Mouse (Mus musculus): Measurements from ENCODE around the gene Tcf19.

Tcf19 gene

GRCm38 (mm10) chr17:35516652-35517500, at the start of gene Tcf19, which contains the start of gene Cchcr1:
Gene Tcf19 (minus strand): TSS chr17:35516824.
Gene Cchcr1 (plus strand): TSS chr17:35517100.
- DNase-seq (ENCODE audit: low spot score) = peak; percentile 97

- no peak for DNase-seq (ENCODE audit: low spot score)
These were observed 41.6 kb upstream of the Tcf19 start for GRCm38 (mm10) chr17:35558216-35558615.

DNA sequence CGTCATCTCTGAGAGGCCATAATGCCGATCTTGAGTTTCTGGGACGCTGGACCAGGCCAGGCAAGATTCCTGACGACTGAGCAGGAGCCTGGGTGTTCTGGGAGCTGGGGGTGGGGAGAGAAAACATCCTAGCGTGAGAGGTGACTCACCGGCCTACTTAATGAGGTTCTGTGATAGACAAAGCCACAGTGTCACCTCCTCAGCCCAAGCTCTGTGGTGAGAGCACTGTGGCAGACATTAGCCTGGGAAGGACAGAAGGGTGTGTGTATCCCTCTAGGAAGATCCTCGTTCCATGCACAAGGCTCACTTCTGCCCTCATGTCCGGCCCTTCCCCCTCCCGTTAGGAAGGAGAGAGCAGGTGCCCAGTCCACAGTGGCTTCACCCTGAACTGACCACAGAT, 40.7 kb upstream of the Tcf19 start:
- no peak for DNase-seq (ENCODE audit: low spot score)

DNA sequence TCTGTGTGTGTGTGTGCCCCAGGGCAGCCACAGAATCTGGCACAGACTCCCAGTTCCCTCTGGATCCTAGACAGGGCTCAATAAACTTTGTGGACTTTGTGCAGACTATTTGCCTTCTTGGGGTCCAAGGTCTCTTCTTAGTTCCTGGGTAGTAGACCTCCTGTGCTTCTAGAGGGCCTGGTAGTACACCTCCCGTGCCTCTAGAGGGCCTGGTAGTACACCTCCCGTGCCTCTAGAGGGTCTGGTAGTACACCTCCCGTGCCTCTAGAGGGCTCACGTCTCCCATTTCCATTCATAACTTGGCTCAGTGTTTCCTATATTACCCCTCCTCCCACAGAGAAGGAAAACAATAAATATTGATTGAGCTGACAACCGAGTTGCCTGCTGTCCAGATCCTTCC, 40.2 kb upstream of the Tcf19 start:
- DNase-seq (ENCODE audit: low spot score) = peak; percentile 74

- DNase-seq (ENCODE audit: low spot score) = no peak
These were observed 39.7 kb upstream of the Tcf19 start for GRCm38 (mm10) chr17:35556186-35556765.

DNA sequence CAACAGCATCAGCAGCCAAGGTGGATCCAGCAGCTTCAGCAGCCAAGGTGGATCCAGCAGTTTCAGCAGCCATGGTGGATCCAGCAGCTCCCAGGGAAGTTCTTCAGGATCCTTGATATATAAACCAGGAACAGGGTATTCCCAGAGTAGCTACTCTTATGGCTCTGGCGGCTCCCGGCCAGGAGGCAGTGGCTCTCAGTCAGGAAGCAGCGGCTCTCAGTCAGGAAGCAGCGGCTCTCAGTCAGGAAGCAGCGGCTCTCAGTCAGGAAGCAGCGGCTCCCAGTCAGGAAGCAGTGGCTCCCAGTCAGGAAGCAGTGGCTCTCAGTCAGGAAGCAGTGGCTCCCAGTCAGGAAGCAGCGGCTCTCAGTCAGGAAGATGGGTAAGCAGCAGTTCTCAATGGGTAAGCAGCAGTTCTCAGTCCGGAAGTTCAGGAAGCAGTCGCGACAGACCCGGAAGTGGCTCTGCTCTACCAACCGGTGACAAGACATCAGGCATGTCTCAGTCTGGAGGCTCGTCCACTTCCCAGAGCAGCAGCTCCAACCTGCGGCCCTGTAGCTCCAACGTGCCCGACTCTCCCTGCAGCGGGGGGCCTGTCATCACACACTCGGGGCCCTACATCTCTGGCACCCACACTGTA, 38.3 kb upstream of the Tcf19 start:
- no peak for DNase-seq (ENCODE audit: low spot score)

DNA sequence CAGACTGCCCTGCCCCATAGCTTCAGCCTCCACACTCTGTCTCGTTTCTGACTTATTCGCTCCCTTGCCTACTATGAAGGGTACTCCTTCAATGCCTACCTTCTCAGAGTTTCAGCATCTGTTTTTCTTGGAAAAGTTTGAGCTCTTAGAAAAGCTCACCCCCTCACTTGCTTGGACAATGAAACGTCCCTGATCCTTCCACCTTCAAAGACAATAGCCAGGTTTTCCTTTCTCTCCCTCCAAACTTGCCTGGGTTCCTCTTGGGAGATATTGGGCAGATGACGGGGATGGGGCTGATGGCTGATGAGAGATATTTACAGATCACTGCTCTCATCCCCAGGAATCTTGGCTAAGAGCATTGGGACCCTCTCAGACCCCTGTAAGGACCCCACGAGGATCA, 37.7 kb upstream of the Tcf19 start:
- no peak for DNase-seq (ENCODE audit: low spot score)

GRCm38 (mm10) chr17:35551881-35552414, 35.3 kb upstream of the Tcf19 start, which contains the start of gene Cdsn:
Gene Cdsn (plus strand): TSS chr17:35552128.
- no peak for DNase-seq (ENCODE audit: low spot score)

- no peak for DNase-seq (ENCODE audit: low spot score)
These were observed 34.2 kb upstream of the Tcf19 start for GRCm38 (mm10) chr17:35550871-35551270.

DNA sequence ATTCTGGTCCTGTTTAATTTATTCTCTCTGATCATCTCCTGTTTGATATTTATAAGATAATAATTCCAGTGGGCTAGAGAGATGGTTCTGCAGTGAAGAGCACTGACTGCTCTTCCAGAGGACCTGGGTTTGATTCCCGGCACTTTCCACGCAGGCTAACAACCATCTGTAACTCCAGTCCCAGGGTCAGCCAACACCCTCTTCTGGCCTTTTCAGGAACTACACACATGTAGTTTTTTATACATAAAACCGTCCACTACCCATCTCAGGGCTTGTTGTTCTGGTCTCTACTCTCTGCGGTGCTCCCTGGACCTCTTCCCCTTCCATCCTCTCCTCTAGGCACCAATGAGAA, 33.5 kb upstream of the Tcf19 start:
- no peak for DNase-seq (ENCODE audit: low spot score)

- no peak for DNase-seq (ENCODE audit: low spot score)
These were observed 33.0 kb upstream of the Tcf19 start for GRCm38 (mm10) chr17:35549437-35550142.

DNA sequence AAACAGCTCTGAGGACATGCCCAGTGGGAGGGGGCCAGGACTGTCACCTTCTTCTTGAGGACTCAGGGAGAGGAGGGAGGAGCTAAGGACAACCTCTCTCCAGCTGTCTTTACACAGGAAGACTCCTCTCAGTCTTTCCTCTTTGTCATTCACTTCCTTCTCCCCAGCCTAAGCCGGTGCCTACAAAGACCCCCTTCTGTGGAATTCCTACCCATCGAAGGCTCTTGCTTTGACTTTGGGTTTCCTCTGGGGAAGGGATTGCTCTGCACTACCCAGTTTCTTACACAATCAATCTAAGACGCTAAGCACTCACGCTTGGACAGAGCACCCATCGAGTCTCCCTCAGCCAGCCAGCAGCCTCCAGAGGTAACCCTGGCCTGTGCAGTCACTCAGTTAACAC, 32.0 kb upstream of the Tcf19 start:
- DNase-seq (ENCODE audit: low spot score) = no peak

- DNase-seq (ENCODE audit: low spot score) = no peak
These were observed 30.8 kb upstream of the Tcf19 start for GRCm38 (mm10) chr17:35547465-35547864.

DNA sequence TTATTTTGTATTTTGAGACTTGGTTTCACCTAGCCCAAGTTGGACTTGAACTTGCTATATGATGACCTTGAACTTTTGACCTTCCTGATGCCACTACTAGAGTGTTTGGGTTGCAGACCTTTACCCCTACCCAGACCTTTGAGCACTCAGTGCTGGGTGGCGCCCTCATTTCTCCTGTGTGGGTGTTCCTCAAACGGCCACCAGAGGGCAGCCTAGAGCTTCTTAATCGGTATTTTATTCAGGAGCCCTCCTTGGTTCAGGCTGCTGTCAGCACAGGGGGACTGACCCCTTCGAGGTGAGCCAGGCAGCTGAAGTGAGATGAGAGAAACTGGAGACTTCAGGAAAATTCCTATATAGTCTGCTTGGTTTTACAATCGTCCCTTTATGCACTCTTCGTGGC, 28.1 kb upstream of the Tcf19 start:
- DNase-seq (ENCODE audit: low spot score) = peak; percentile 76

GRCm38 (mm10) chr17:35544001-35544400, 27.4 kb upstream of the Tcf19 start:
- no peak for DNase-seq (ENCODE audit: low spot score)

GRCm38 (mm10) chr17:35543412-35543861, 26.8 kb upstream of the Tcf19 start:
- DNase-seq (ENCODE audit: low spot score) = peak; percentile 30

GRCm38 (mm10) chr17:35542761-35543411, 26.3 kb upstream of the Tcf19 start:
- no peak for DNase-seq (ENCODE audit: low spot score)

DNA sequence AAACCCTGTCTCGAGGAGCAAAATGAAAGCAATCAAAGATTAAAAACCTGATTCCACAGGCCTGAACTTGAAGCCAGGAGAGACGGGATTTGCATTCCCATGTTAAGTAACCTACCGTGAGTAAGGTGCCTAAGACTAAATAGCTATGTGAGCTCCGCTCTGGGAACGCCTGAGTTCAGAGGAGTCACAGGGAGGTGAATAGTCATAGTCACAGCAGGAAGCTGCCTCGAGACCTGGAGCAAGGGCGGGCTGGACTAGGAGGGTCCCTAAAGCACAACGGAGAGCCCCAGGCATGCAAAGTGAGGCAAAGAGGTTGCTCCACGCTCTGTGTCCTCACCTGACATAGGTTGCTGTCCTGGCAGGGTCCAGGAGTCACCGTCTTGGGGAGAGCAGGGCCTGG, 22.9 kb upstream of the Tcf19 start:
- no peak for DNase-seq (ENCODE audit: low spot score)

GRCm38 (mm10) chr17:35538476-35538875, 21.9 kb upstream of the Tcf19 start:
- no peak for DNase-seq (ENCODE audit: low spot score)

GRCm38 (mm10) chr17:35537421-35537820, 20.8 kb upstream of the Tcf19 start:
- DNase-seq (ENCODE audit: low spot score) = no peak

- DNase-seq (ENCODE audit: low spot score) = peak; percentile 87
These were observed 17.7 kb upstream of the Tcf19 start for GRCm38 (mm10) chr17:35534343-35534742.

GRCm38 (mm10) chr17:35532901-35533300, 16.3 kb upstream of the Tcf19 start, which contains the start of gene Psors1c2:
Gene Psors1c2 (plus strand): TSS chr17:35533201.
- DNase-seq (ENCODE audit: low spot score) = no peak

Measured in embryo, embryonic 10.5 days (tissue).